Mouse (Mus musculus) ES-Bruce4 (cell line): ENCODE results near the gene Gfod1. TPM values are rescaled to one million over a fixed set of nuclear protein-coding genes. Genes with fewer than 3 reads are reported as not detected.

ENCODE experiments used
- H3K27ac ChIP-seq: 2 replicates; pipeline ENCODE4 v1.5.1; 2012; ENCODE audit warnings: low read length, inconsistent platforms; ENCODE audit not compliant: insufficient read depth
- H3K27me3 ChIP-seq: 2 replicates; pipeline ENCODE4 v1.6.1; 2012; ENCODE audit warnings: mild to moderate bottlenecking, low read length, inconsistent platforms; ENCODE audit not compliant: control insufficient read depth, poor library complexity, insufficient read depth, severe bottlenecking
- H3K36me3 ChIP-seq: 2 replicates; pipeline ENCODE4 v1.6.1; 2012; ENCODE audit warnings: inconsistent platforms, mild to moderate bottlenecking, low read length, moderate library complexity; ENCODE audit not compliant: control insufficient read depth, poor library complexity, insufficient read depth, severe bottlenecking
- H3K4me1 ChIP-seq: one replicate; pipeline ENCODE4 v1.8.1; 2011; ENCODE audit warnings: low read length; ENCODE audit not compliant: control insufficient read depth, insufficient read depth
- H3K4me3 ChIP-seq: 2 replicates; pipeline ENCODE4 v1.5.1; 2011; ENCODE audit warnings: low read depth, mild to moderate bottlenecking, low read length
- H3K9ac ChIP-seq: 2 replicates; pipeline ENCODE4 v1.6.1; 2012; ENCODE audit warnings: low read depth, mild to moderate bottlenecking, inconsistent platforms; ENCODE audit not compliant: poor library complexity, severe bottlenecking
- H3K9me3 ChIP-seq: replicated peaks from 2 replicates; pipeline ENCODE4 v1.6.1; 2012; ENCODE audit warnings: mild to moderate bottlenecking, low read length, inconsistent platforms; ENCODE audit not compliant: control insufficient read depth, poor library complexity, insufficient read depth, severe bottlenecking
- CTCF ChIP-seq: IDR thresholded peaks from one replicate; pipeline ENCODE4 v1.8.1; 2011; ENCODE audit warnings: low read depth, low read length
- EP300 ChIP-seq: IDR thresholded peaks from 2 replicates; pipeline ENCODE4 v1.6.1; 2011; ENCODE audit warnings: low read depth, low read length; ENCODE audit not compliant: insufficient read depth
- POLR2A ChIP-seq: IDR thresholded peaks from one replicate; pipeline ENCODE4 v1.8.1; 2011; ENCODE audit warnings: low read length; ENCODE audit not compliant: insufficient read depth
- polyA plus RNA-seq: library from polyadenylated mRNA; stranded (reverse); fragments of >200 nt; gene quantifications from 2 replicates; pipeline ENCODE4 v1.2.4, GENCODE M21; 2011; ENCODE audit warnings: low read depth; ENCODE audit not compliant: missing spikeins, insufficient read depth, insufficient read length

The Gfod1 gene
- polyA plus RNA-seq, 1 experiment: 6.2 TPM

DNA sequence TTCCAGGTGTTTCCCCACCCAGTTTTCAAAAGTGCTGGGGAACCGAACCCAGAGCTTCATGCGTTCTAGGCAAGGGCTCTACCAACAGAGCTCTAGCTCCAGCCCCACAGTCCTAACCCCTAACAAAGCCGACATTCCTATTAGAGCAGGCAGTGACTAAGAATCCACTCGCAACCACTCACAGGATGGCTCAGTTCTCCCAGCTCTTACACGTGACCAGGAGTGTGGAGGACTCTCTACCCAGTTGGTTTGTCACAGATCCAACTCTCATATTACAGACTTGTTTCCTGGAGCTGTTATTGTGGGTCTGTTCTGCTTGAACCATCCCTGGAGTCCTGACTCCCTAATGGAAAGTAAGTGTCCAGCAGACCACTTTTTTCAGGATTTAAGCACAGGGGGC is 40.3 kb downstream of the Gfod1 start:
- Histone ChIP-seq H3K36me3 (no peaks in the 10 kb centered on the region), H3K4me1 (no peaks in the 10 kb centered on the region), H3K27ac (no peak overlapping the region), H3K4me3 (no peak overlapping the region), H3K27me3 (no peaks in the 10 kb centered on the region), H3K9me3 (no peaks in the 10 kb centered on the region), H3K9ac (no peak overlapping the region)
- TF ChIP-seq POLR2A (no peak), EP300 (no peak), CTCF (no peak)

DNA sequence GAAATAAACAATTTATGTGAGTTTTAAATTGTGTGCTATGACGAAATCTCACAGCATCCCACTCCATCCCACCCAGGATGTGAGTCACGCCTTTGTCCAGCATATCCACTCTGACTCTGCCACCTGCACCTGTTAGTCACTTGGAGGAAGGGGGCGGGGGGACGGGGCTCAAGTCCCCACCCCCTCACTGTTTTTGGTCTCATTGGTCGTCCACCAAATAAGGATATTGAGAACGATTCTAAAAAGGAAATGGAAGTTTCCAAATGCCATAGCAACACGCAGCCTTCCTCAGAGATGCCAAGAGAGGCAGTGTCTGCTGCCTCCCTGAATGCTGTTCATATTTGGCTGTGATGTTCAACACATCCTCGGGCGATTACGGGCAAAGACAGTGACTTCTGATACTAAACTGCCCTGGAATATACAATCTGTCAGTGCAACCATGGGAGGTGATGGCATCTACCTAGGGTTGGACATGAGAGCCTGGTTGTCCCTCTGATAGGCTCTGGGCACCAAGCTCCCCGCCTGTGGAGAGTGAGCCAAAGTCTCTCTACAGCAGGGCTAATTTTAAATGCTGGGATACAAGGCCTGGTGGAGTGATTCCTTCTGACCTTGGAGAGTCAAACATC is 41.7 kb downstream of the Gfod1 start:
- no peak overlapping the region for H3K27ac ChIP-seq
- H3K9me3 ChIP-seq: no peaks in the 10 kb centered on the region
- no peaks in the 10 kb centered on the region for H3K27me3 ChIP-seq
- no peaks in the 10 kb centered on the region for H3K36me3 ChIP-seq
- no peak for TF ChIP-seq CTCF
- no peak for TF ChIP-seq POLR2A
- TF ChIP-seq EP300: no peak
- no peak overlapping the region for H3K4me3 ChIP-seq
- H3K9ac ChIP-seq: no peak overlapping the region
- H3K4me1 ChIP-seq: no peaks in the 10 kb centered on the region

DNA sequence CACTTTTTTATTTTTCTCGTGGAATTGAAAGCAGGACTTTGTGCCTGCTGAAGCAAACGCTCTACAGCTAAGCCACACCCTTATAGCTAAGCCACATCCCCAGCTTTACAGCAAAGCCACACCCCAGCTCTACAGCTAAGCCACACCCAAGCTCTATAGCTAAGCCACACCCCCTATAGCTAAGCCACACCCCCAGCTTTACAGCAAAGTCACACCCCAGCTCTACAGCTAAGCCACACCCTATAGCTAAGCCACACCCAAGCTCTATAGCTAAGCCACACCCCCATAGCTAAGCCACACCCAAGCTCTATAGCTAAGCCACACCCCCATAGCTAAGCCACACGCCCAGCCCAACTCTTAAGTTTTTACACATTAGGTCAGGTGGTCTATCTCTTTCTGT is 42.7 kb downstream of the Gfod1 start:
- Histone ChIP-seq H3K9ac (no peak overlapping the region), H3K9me3 (no peaks in the 10 kb centered on the region), H3K27me3 (no peaks in the 10 kb centered on the region), H3K4me1 (no peaks in the 10 kb centered on the region), H3K27ac (no peak overlapping the region), H3K4me3 (no peak overlapping the region), H3K36me3 (no peaks in the 10 kb centered on the region)
- TF ChIP-seq POLR2A (no peak), EP300 (no peak), CTCF (no peak)

DNA sequence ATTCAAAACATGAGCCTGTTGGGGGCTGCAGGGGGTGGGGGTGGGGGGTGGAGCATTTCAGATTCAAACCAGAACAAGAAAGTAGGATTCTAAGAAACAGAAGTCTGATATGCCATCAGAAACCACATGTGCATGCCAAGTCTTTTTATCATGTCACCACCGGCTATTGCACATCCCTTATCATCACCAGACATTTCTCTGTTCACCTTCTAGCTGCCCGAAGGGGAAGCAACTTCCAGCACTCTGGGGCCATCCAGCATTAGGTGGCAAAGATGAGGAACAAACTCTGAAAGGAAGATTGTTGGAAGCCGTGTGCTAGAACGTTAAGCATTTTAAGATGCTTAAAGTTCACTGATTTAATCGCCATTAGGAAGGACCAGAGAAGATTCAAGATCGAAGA is 43.2 kb downstream of the Gfod1 start:
- H3K27ac ChIP-seq: no peak overlapping the region
- H3K9me3 ChIP-seq: no peaks in the 10 kb centered on the region
- H3K4me3 ChIP-seq: no peak overlapping the region
- H3K36me3 ChIP-seq: no peaks in the 10 kb centered on the region
- H3K4me1 ChIP-seq: no peaks in the 10 kb centered on the region
- H3K27me3 ChIP-seq: no peaks in the 10 kb centered on the region
- no peak overlapping the region for H3K9ac ChIP-seq
- TF ChIP-seq CTCF (no peak), POLR2A (no peak), EP300 (no peak)

DNA sequence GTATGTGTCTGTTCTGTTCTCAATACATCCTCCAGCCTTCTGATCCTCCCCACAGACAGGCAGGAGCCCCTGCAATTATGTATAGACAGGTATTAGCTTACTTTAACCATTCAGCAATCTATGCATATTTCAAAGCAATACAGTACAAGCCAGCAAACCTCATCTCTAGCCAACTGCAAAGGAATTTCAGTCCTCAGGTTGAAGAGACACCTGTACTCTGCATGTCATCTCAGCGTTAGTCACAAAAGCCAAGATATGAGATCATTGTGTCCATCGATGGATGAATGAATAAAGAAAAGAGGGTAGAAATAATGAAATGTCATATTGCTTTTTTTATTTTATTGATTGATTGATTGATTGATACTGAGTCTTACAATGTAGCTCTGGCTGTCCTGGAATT is 47.5 kb downstream of the Gfod1 start:
- Histone ChIP-seq H3K27ac (no peak overlapping the region), H3K36me3 (no peaks in the 10 kb centered on the region), H3K9ac (no peak overlapping the region), H3K9me3 (no peaks in the 10 kb centered on the region), H3K27me3 (no peaks in the 10 kb centered on the region), H3K4me1 (peaks cover 8% of the 10 kb centered on the region), H3K4me3 (no peak overlapping the region)
- TF ChIP-seq CTCF: no peak
- TF ChIP-seq POLR2A: no peak
- TF ChIP-seq EP300: no peak

DNA sequence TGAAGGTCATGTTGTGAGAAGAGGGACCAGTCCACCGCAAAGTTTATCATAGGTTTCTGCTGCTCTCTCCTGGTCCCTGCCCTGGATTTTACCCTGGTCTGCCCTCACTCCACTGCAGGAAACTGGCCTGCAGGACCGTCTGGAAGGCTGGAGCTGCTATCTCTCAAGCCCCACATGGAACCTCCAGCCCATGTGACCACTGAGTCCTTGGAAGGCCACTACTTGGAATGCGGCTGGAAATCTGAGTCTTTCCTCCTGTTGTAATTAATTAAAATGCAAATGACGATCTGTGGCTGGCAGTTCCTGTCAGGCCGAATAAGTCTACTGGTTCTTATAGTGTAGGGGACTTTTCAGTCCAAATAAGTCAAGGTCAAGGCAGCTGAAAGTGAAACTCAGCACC is 50.4 kb downstream of the Gfod1 start:
- peaks cover 8% of the 10 kb centered on the region for H3K4me1 ChIP-seq
- H3K36me3 ChIP-seq: no peaks in the 10 kb centered on the region
- TF ChIP-seq CTCF (no peak), POLR2A (no peak), EP300 (0 out of 2 replicates have a peak, but pooled peaks have one; percentile 27)
- no peaks in the 10 kb centered on the region for H3K27me3 ChIP-seq
- H3K9ac ChIP-seq: no peak overlapping the region
- peak overlapping the region; percentile 26; the same call in 1 of the 2 replicates for H3K27ac ChIP-seq
- no peak overlapping the region for H3K4me3 ChIP-seq
- H3K9me3 ChIP-seq: no peaks in the 10 kb centered on the region
